Mouse (Mus musculus) myocyte (in vitro differentiated cells): ENCODE results near the gene Alkbh7.

ENCODE experiments used
- MAX ChIP-seq: IDR thresholded peaks from one replicate; pipeline ENCODE4 v1.6.1; 2011; ENCODE audit warnings: low read depth, mild to moderate bottlenecking, control low read depth
- MYOD1 ChIP-seq, 3 experiments: IDR thresholded peaks; one replicate each; pipeline ENCODE4 v1.6.1; 2011; ENCODE audit warnings: control low read depth in 2 of 3, low read depth in 2 of 3, mild to moderate bottlenecking in 2 of 3, moderate library complexity in 1 of 3; ENCODE audit not compliant: insufficient read length in 2 of 3, control insufficient read depth in 1 of 3
- MYOG ChIP-seq, 3 experiments: IDR thresholded peaks; one replicate each; pipeline ENCODE4 v1.6.1; 2011; ENCODE audit warnings: control low read depth in 2 of 3, low read depth in 2 of 3, mild to moderate bottlenecking in 2 of 3; ENCODE audit not compliant: insufficient read length in 2 of 3, control insufficient read depth in 1 of 3, insufficient read depth in 1 of 3
- POLR2A ChIP-seq: IDR thresholded peaks from one replicate; pipeline ENCODE4 v1.6.1; 2011; ENCODE audit warnings: low read depth, mild to moderate bottlenecking, control low read depth, moderate library complexity; ENCODE audit not compliant: insufficient read length
- POLR2AphosphoS2 ChIP-seq: IDR thresholded peaks from one replicate; pipeline ENCODE4 v1.6.1; 2011; ENCODE audit warnings: low read depth, control low read depth; ENCODE audit not compliant: insufficient read length
- TCF12 ChIP-seq: IDR thresholded peaks from one replicate; pipeline ENCODE4 v1.6.1; 2011; ENCODE audit warnings: mild to moderate bottlenecking, control low read depth; ENCODE audit not compliant: poor library complexity, insufficient read depth, severe bottlenecking
- USF1 ChIP-seq: IDR thresholded peaks from one replicate; pipeline ENCODE4 v1.6.1; 2011; ENCODE audit warnings: low read depth, mild to moderate bottlenecking, control low read depth, moderate library complexity

GRCm38 (mm10) chr17:57038978-57039377 is 41.8 kb downstream of the Alkbh7 start:
- TF ChIP-seq POLR2A, result no peak
- TF ChIP-seq MAX, result no peak
- no peak for TF ChIP-seq TCF12
- TF ChIP-seq MYOD1 (IDR thresholded peaks at IDR 0.05; ENCODE audit: control insufficient read depth in 1 of 3, insufficient read length in 2 of 3, low read depth in 2 of 3), result no peak
- TF ChIP-seq POLR2AphosphoS2, result no peak
- TF ChIP-seq USF1, result no peak
- no peak for TF ChIP-seq MYOG (IDR thresholded peaks at IDR 0.05; ENCODE audit: control insufficient read depth in 1 of 3, insufficient read depth in 1 of 3, insufficient read length in 2 of 3, low read depth in 2 of 3)
